Mouse (Mus musculus): Measurements from ENCODE around the gene Lrrk2.
"Not testable (repeated sequence)": the region's sequence is repeated elsewhere in the genome, so short reads cannot be mapped to it uniquely, and the experiment has no call there.

Lrrk2 gene

GRCm38 (mm10) chr15:91837965-91838364 lies 165.0 kb downstream of the Lrrk2 start, which contains the start of gene Smgc:
TSS of gene Smgc (plus strand) at chr15:91838265.
- no peak for DNase-seq (ENCODE audit: low read depth)

GRCm38 (mm10) chr15:91864130-91864529 lies 191.2 kb downstream of the Lrrk2 start:
- DNase-seq (ENCODE audit: low read depth) = not testable (repeated sequence)

Data from c-Kit-positive CD71-negative TER-119-negative erythroid progenitor cells, embryonic 14.5 days (primary cell).